Mouse (Mus musculus) CH12F3 (cell line): ENCODE results near the gene Tdrkh.

ENCODE experiments used
- in situ Hi-C: fragments of 300-500 bp; cut with MboI; formaldehyde crosslinking; loops from 2 replicates; pipeline ENCODE4 v1.14.3; 2020; ENCODE audit warnings: low sequenced_read_pairs

The Tdrkh gene

GRCm38 (mm10) chr3:94449377-94449776 is 36.3 kb downstream of the Tdrkh start:
- in situ Hi-C loops, result loop anchor here (10.0 kb wide), 1 partner anchor 75 kb away; the partner anchor contains the start of gene Rorc

GRCm38 (mm10) chr3:94456529-94457000 is 43.5 kb downstream of the Tdrkh start:
- in situ Hi-C loops, result loop anchor here (25.0 kb wide), 1 partner anchor 381 kb away; the partner anchor contains the start of gene Pogz

- in situ Hi-C loops, result loop anchor here (25.0 kb wide), 1 partner anchor 380 kb away; the partner anchor contains the start of gene Pogz
Observed at GRCm38 (mm10) chr3:94457055-94457454, 44.0 kb downstream of the Tdrkh start.

GRCm38 (mm10) chr3:94459834-94460233 is 46.8 kb downstream of the Tdrkh start:
- in situ Hi-C loops, result loop anchor here (25.0 kb wide), 1 partner anchor 377 kb away; the partner anchor contains the start of gene Pogz

- in situ Hi-C loops, result loop anchor here (25.0 kb wide), 1 partner anchor 373 kb away; the partner anchor contains the start of gene Pogz
Observed at GRCm38 (mm10) chr3:94463926-94464578, 51.0 kb downstream of the Tdrkh start.

- in situ Hi-C loops, result loop anchor here (25.0 kb wide), 1 partner anchor 371 kb away; the partner anchor contains the start of gene Pogz
Observed at GRCm38 (mm10) chr3:94465632-94466430, 52.8 kb downstream of the Tdrkh start.

- in situ Hi-C loops, result loop anchor here (25.0 kb wide), 1 partner anchor 368 kb away; the partner anchor contains the start of gene Pogz
Observed at GRCm38 (mm10) chr3:94468931-94469330, 55.9 kb downstream of the Tdrkh start.

GRCm38 (mm10) chr3:94472447-94473114 is 59.5 kb downstream of the Tdrkh start:
- in situ Hi-C loops, result loop anchor here (25.0 kb wide), 1 partner anchor 365 kb away; the partner anchor contains the start of gene Pogz

GRCm38 (mm10) chr3:94473115-94473505 is 60.0 kb downstream of the Tdrkh start:
- in situ Hi-C loops, result loop anchor here (25.0 kb wide), 1 partner anchor 364 kb away; the partner anchor contains the start of gene Pogz

GRCm38 (mm10) chr3:94473567-94474232 is 60.6 kb downstream of the Tdrkh start:
- in situ Hi-C loops, result loop anchor here (25.0 kb wide), 1 partner anchor 364 kb away; the partner anchor contains the start of gene Pogz

GRCm38 (mm10) chr3:94476301-94477035 is 63.4 kb downstream of the Tdrkh start:
- in situ Hi-C loops, result no loop called here

- in situ Hi-C loops, result no loop called here
Observed at GRCm38 (mm10) chr3:94477444-94477843, 64.4 kb downstream of the Tdrkh start.

GRCm38 (mm10) chr3:94477981-94478422 is 64.9 kb downstream of the Tdrkh start, which contains the start of gene Celf3:
TSS of gene Celf3 (plus strand) at chr3:94478295.
- in situ Hi-C loops, result no loop called here

- in situ Hi-C loops, result no loop called here
Observed at GRCm38 (mm10) chr3:94478591-94479169, 65.6 kb downstream of the Tdrkh start.

- in situ Hi-C loops, result no loop called here
Observed at GRCm38 (mm10) chr3:94479564-94479963, 66.5 kb downstream of the Tdrkh start.

- in situ Hi-C loops, result no loop called here
Observed at GRCm38 (mm10) chr3:94480291-94480884, 67.3 kb downstream of the Tdrkh start, which contains the start of gene Riiad1. TSS of gene Riiad1 (minus strand) at chr3:94480341.

GRCm38 (mm10) chr3:94481429-94481828 is 68.4 kb downstream of the Tdrkh start:
- in situ Hi-C loops, result no loop called here

- in situ Hi-C loops, result no loop called here
Observed at GRCm38 (mm10) chr3:94482764-94483385, 69.8 kb downstream of the Tdrkh start.
